In genomic region chrX:153558293-153558692, GRCm38 (mm10) we compare ENCODE assay signal across 38 mouse cellular contexts. TPM values are rescaled to one million over a fixed set of nuclear protein-coding genes. Genes with fewer than 3 reads are reported as not detected.
"Had no signal": no experiment of that assay in that cellular context is flagged by ENCODE, and none has a peak within 500 bp of the region (broad histone marks: within the 10 kb centered on the region; RNA-seq: fewer than 3 reads in every experiment).

Gene Cypt3, plus strand, starts transcription at chrX:153558593.

- H3K4me1 ChIP-seq: heart, embryonic 13.5 days; heart, embryonic 15.5 days; hindbrain, embryonic 13.5 days; hindbrain, embryonic 15.5 days; limb, embryonic 10.5 days; limb, embryonic 12.5 days had no signal

- H3K36me3 ChIP-seq: heart, embryonic 13.5 days; heart, embryonic 15.5 days; hindbrain, embryonic 13.5 days; hindbrain, embryonic 15.5 days; limb, embryonic 10.5 days; limb, embryonic 12.5 days had no signal

- H3K27ac ChIP-seq: heart, adult 2 months; heart, embryonic 13.5 days; heart, embryonic 15.5 days; hindbrain, embryonic 13.5 days; hindbrain, embryonic 15.5 days; hindbrain, postnatal 0 days; layer of hippocampus, adult 2 months; left cerebral cortex, adult 2 months; limb, embryonic 10.5 days; limb, embryonic 12.5 days had no signal

- H3K27me3 ChIP-seq: heart, embryonic 13.5 days; heart, embryonic 15.5 days; hindbrain, embryonic 13.5 days; hindbrain, embryonic 15.5 days; limb, embryonic 12.5 days had no signal

- H3K4me3 ChIP-seq: heart, adult 2 months; heart, embryonic 13.5 days; heart, embryonic 15.5 days; hindbrain, embryonic 13.5 days; hindbrain, embryonic 15.5 days; layer of hippocampus, adult 2 months; left cerebral cortex, adult 2 months; limb, embryonic 10.5 days; limb, embryonic 12.5 days had no signal

- DNase-seq: gastrocnemius, postnatal 14 days; gastrocnemius, postnatal 36 days; heart, adult 11 months; heart, adult 2 months; heart, postnatal 14 days; heart, postnatal 36 days; kidney, adult 18-20 months; kidney, adult 8-10 months; kidney, postnatal 10 days; kidney, postnatal 25 days; kidney, postnatal 4 days; liver had no signal

RNA-seq across cellular contexts. Expression of gene Cypt3, which starts in this region (rescaled TPM):
- total RNA-seq: gastrocnemius, adult 18-20 months; gastrocnemius, adult 8-10 months; gastrocnemius, postnatal 14 days; gastrocnemius, postnatal 36 days; heart, adult 2 months; heart, postnatal 14 days; heart, postnatal 36 days; hematopoietic stem cell, adult 5-6 weeks; hindbrain, postnatal 0 days; layer of hippocampus, adult 2 months; layer of hippocampus, postnatal 10 days; layer of hippocampus, postnatal 25 days; left cerebral cortex, adult 2 months; left cerebral cortex, postnatal 14 days; left cerebral cortex, postnatal 36 days had no signal
- polyA plus RNA-seq: gonadal fat pad, adult 2 months; heart, adult 2 months; heart, embryonic 11.5 days; heart, embryonic 13.5 days; heart, embryonic 15.5 days; heart, postnatal 0 days; hindbrain, embryonic 11.5 days; hindbrain, embryonic 13.5 days; hindbrain, embryonic 15.5 days; hindbrain, postnatal 0 days; intestine, embryonic 14.5 days; intestine, postnatal 0 days; kidney, embryonic 14.5 days; kidney, embryonic 16.5 days; limb, embryonic 10.5 days; limb, embryonic 12.5 days; limb, embryonic 14.5 days; liver, embryonic 11.5 days had no signal
